ENCODE assay signal across 8 mouse cellular contexts in the genomic region with DNA sequence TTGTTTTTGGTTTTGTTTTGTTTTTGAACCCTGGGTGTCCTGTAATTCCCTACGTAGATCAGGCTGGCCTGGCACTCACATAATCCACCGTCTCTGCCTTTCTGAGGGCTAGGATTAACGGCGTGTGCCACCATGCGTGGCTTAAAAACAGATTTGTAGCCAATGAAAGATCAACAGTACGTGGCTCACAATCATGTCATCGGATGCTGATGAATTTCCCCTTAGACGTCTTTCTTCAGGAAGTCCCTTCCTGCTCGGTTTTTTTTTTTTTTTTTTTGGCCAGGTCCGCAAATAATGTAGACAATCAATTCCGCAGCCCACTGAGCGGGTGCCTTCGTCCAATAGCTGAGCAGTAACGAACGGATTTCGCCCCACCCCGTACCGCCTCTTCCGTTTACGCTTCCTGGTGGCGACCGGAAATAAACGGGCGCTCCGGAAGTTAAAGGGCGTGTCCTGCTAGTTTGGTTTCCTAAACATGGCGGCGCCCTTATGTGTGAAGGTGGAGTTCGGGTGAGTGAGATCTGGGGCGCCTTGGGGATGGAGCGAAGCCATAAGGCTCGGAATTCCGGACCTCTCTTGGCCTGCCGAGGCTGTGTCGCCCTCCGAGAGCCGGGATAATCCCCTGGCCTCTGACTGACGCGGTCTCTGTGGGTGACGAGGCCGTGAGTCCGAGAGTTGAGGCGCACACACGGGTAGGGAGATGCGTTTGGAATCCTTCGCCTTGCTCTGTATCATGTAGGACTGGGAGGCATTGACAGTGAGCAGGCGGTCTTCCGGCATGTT. TPM values are rescaled to one million over a fixed set of nuclear protein-coding genes. Genes with fewer than 3 reads are reported as not detected.
DNase-seq lines count a peak whose midpoint lies in the region; ATAC-seq and TF ChIP-seq lines count a peak whose summit lies in the region.

No protein-coding gene starts in this region.

- no peak for TF ChIP-seq CTCF in kidney, adult 2 months (conservative IDR thresholded peaks at IDR 0.05; ENCODE audit: insufficient read depth, insufficient read length, low read depth, low read length)
- TF ChIP-seq CTCF in spleen, adult 2 months (IDR thresholded peaks at IDR 0.05; ENCODE audit: extremely low read depth, insufficient read depth, insufficient read length, insufficient replicate concordance) = no peak

- H3K27me3 ChIP-seq in embryonic facial prominence, embryonic 13.5 days = no peaks in the 10 kb centered on the region
- no peaks in the 10 kb centered on the region for H3K27me3 ChIP-seq in kidney, adult 2 months (replicated peaks; ENCODE audit: control insufficient read depth, insufficient read depth, low read length)
- H3K27me3 ChIP-seq in limb, embryonic 12.5 days = no peaks in the 10 kb centered on the region
- H3K27me3 ChIP-seq in midbrain, embryonic 15.5 days (replicated peaks) = no peaks in the 10 kb centered on the region
- no peaks in the 10 kb centered on the region for H3K27me3 ChIP-seq in spleen, adult 2 months (ENCODE audit: control insufficient read depth, insufficient read depth, low read length)

- ATAC-seq in embryonic facial prominence, embryonic 13.5 days (ENCODE audit: insufficient number of reproducible peaks, insufficient read depth, low FRiP score, low TSS enrichment, low read depth) = peak; percentile 95
- ATAC-seq in limb, embryonic 12.5 days (ENCODE audit: insufficient number of reproducible peaks, insufficient read depth, low FRiP score, low TSS enrichment, low read depth) = peak; percentile 94
- peak; percentile 97 for ATAC-seq in midbrain, embryonic 15.5 days (replicated peaks)

- peak overlapping the region; percentile 95 for H3K27ac ChIP-seq in embryonic facial prominence, embryonic 13.5 days
- peak overlapping the region; percentile 94 for H3K27ac ChIP-seq in kidney, adult 2 months (ENCODE audit: insufficient read depth, low read depth, low read length)
- peak overlapping the region; percentile 92 for H3K27ac ChIP-seq in limb, embryonic 12.5 days
- peak overlapping the region; percentile 94 for H3K27ac ChIP-seq in midbrain, embryonic 15.5 days
- H3K27ac ChIP-seq in spleen, adult 2 months (ENCODE audit: insufficient read depth, low read length) = peak overlapping the region; percentile 90

- 0 out of 2 replicates have a peak, but pooled peaks cover 3% of the 10 kb centered on the region for H3K36me3 ChIP-seq in embryonic facial prominence, embryonic 13.5 days
- H3K36me3 ChIP-seq in kidney, adult 2 months (ENCODE audit: control insufficient read depth, insufficient read depth, low read length) = no peaks in the 10 kb centered on the region
- peaks cover 3% of the 10 kb centered on the region; the same call in 1 of the 2 replicates for H3K36me3 ChIP-seq in limb, embryonic 12.5 days
- H3K36me3 ChIP-seq in midbrain, embryonic 15.5 days (replicated peaks) = no peaks in the 10 kb centered on the region
- H3K36me3 ChIP-seq in spleen, adult 2 months (ENCODE audit: control insufficient read depth, insufficient read depth, low read length) = no peaks in the 10 kb centered on the region

- TF ChIP-seq POLR2A in kidney, adult 2 months (IDR thresholded peaks at IDR 0.05; ENCODE audit: low read depth, low read length) = no peak
- TF ChIP-seq POLR2A in spleen, adult 2 months (IDR thresholded peaks at IDR 0.05; ENCODE audit: low read depth, low read length) = peak; percentile 69; the same call in 1 of the 2 replicates

- DNase-seq in 3134 (ENCODE audit: extremely low read depth, insufficient read length, low spot score) = peak; percentile 87
- peak; percentile 96 for DNase-seq in adrenal gland, postnatal 36 days
- DNase-seq in heart, adult 18-20 months = peak; percentile 98
- DNase-seq in kidney, adult 2 months = peak; percentile 99
- peak; percentile 94 to 97 for DNase-seq in spleen, adult 2 months (ENCODE audit: low read depth in 1 of 2, low spot score in 2 of 2)

- H3K4me3 ChIP-seq in embryonic facial prominence, embryonic 13.5 days = peak overlapping the region; percentile 90
- H3K4me3 ChIP-seq in kidney, adult 2 months (ENCODE audit: insufficient read depth, low read depth, low read length) = peak overlapping the region; percentile 98
- H3K4me3 ChIP-seq in limb, embryonic 12.5 days (replicated peaks) = peak overlapping the region; percentile 92
- peak overlapping the region; percentile 71 for H3K4me3 ChIP-seq in midbrain, embryonic 15.5 days
- H3K4me3 ChIP-seq in spleen, adult 2 months (ENCODE audit: extremely low read depth, insufficient read depth, insufficient read length) = peak overlapping the region; percentile 75

- H3K9ac ChIP-seq in embryonic facial prominence, embryonic 13.5 days = peak overlapping the region; percentile 82
- H3K9ac ChIP-seq in limb, embryonic 12.5 days (replicated peaks) = peak overlapping the region; percentile 84
- peak overlapping the region; percentile 72 for H3K9ac ChIP-seq in midbrain, embryonic 15.5 days

- peaks cover 10% of the 10 kb centered on the region for H3K4me1 ChIP-seq in embryonic facial prominence, embryonic 13.5 days
- H3K4me1 ChIP-seq in kidney, adult 2 months (ENCODE audit: control insufficient read depth, insufficient read depth, low read length) = peaks cover 8% of the 10 kb centered on the region; the same call in 1 of the 2 replicates
- peaks cover 16% of the 10 kb centered on the region for H3K4me1 ChIP-seq in limb, embryonic 12.5 days (replicated peaks)
- H3K4me1 ChIP-seq in midbrain, embryonic 15.5 days = peaks cover 17% of the 10 kb centered on the region
- peaks cover 7% of the 10 kb centered on the region; the same call in 1 of the 2 replicates for H3K4me1 ChIP-seq in spleen, adult 2 months (ENCODE audit: control insufficient read depth, insufficient read depth, insufficient read length)

- peak overlapping the region; percentile 71 for H3K4me2 ChIP-seq in embryonic facial prominence, embryonic 13.5 days
- peak overlapping the region; percentile 95 for H3K4me2 ChIP-seq in limb, embryonic 12.5 days
- H3K4me2 ChIP-seq in midbrain, embryonic 15.5 days = peak overlapping the region; percentile 87

- no peaks in the 10 kb centered on the region for H3K9me3 ChIP-seq in embryonic facial prominence, embryonic 13.5 days
- no peaks in the 10 kb centered on the region for H3K9me3 ChIP-seq in limb, embryonic 12.5 days
- H3K9me3 ChIP-seq in midbrain, embryonic 15.5 days = no peaks in the 10 kb centered on the region

- under 1% methylated on average over 48 of the region's 48 CpGs for WGBS in embryonic facial prominence, embryonic 13.5 days
- WGBS in kidney, adult 2 months = under 1% methylated on average over 48 of the region's 48 CpGs
- under 1% methylated on average over 48 of the region's 48 CpGs for WGBS in limb, embryonic 12.5 days
- under 1% methylated on average over 48 of the region's 48 CpGs for WGBS in midbrain, embryonic 15.5 days
- WGBS in spleen, adult 2 months = under 1% methylated on average over 48 of the region's 48 CpGs

RNA-seq across cellular contexts. Expression of a gene that starts 7.2 kb away (rescaled TPM):
- total RNA-seq in adrenal gland, postnatal 36 days (2021) = 10 to 100 TPM; 36.7 to 36.8 TPM
- polyA plus RNA-seq in embryonic facial prominence, embryonic 13.5 days (2015; fragmentation: Nextera tagmentation; extraction: Ambion mirVana) = 23.4 and 26.3 TPM in 2 replicates
- 10 to 100 TPM; 30.3 to 39.9 TPM for total RNA-seq in heart, adult 18-20 months (2021)
- polyA plus RNA-seq in kidney, adult 2 months (2012; rRNA removed) = 43.9 and 48.1 TPM in 2 replicates
- polyA plus RNA-seq in limb, embryonic 12.5 days (2016; fragmentation: Nextera tagmentation; extraction: Ambion mirVana) = 21.1 and 22.0 TPM in 2 replicates
- polyA plus RNA-seq in midbrain, embryonic 15.5 days (2015; fragmentation: Nextera tagmentation; extraction: Ambion mirVana) = 20.9 and 28.3 TPM in 2 replicates
- polyA plus RNA-seq in spleen, adult 2 months (2012; rRNA removed) = 31.9 and 37.4 TPM in 2 replicates

RNA-seq across cellular contexts. Expression of a gene that starts 24.7 kb away (rescaled TPM):
- 10 to 100 TPM; 30.4 to 39.2 TPM for total RNA-seq in adrenal gland, postnatal 36 days (2021)
- polyA plus RNA-seq in embryonic facial prominence, embryonic 13.5 days (2015; fragmentation: Nextera tagmentation; extraction: Ambion mirVana) = 16.7 and 17.0 TPM in 2 replicates
- total RNA-seq in heart, adult 18-20 months (2021) = 10 to 100 TPM; 16.2 to 17.6 TPM
- 49.7 and 56.2 TPM in 2 replicates for polyA plus RNA-seq in kidney, adult 2 months (2012; rRNA removed)
- 15.4 and 15.7 TPM in 2 replicates for polyA plus RNA-seq in limb, embryonic 12.5 days (2016; fragmentation: Nextera tagmentation; extraction: Ambion mirVana)
- 45.9 and 50.9 TPM in 2 replicates for polyA plus RNA-seq in midbrain, embryonic 15.5 days (2015; fragmentation: Nextera tagmentation; extraction: Ambion mirVana)
- 13.7 and 14.2 TPM in 2 replicates for polyA plus RNA-seq in spleen, adult 2 months (2012; rRNA removed)

RNA-seq across cellular contexts. Expression of a gene that starts 38.8 kb away (rescaled TPM):
- total RNA-seq in adrenal gland, postnatal 36 days (2021) = 10 to 100 TPM; 33.3 to 37.7 TPM
- 43.4 and 49.4 TPM in 2 replicates for polyA plus RNA-seq in embryonic facial prominence, embryonic 13.5 days (2015; fragmentation: Nextera tagmentation; extraction: Ambion mirVana)
- 10 to 100 TPM; 31.6 to 42.1 TPM for total RNA-seq in heart, adult 18-20 months (2021)
- polyA plus RNA-seq in kidney, adult 2 months (2012; rRNA removed) = 32.7 and 46.2 TPM in 2 replicates
- 52.2 and 57.5 TPM in 2 replicates for polyA plus RNA-seq in limb, embryonic 12.5 days (2016; fragmentation: Nextera tagmentation; extraction: Ambion mirVana)
- polyA plus RNA-seq in midbrain, embryonic 15.5 days (2015; fragmentation: Nextera tagmentation; extraction: Ambion mirVana) = 39.4 and 39.8 TPM in 2 replicates
- 25.5 and 29.3 TPM in 2 replicates for polyA plus RNA-seq in spleen, adult 2 months (2012; rRNA removed)

RNA-seq across cellular contexts. Expression of a gene that starts 39.8 kb away (rescaled TPM):
- total RNA-seq in adrenal gland, postnatal 36 days (2021) = 10 to 100 TPM; 16.9 to 21.7 TPM
- 31.1 and 31.7 TPM in 2 replicates for polyA plus RNA-seq in embryonic facial prominence, embryonic 13.5 days (2015; fragmentation: Nextera tagmentation; extraction: Ambion mirVana)
- 10 to 100 TPM; 16.8 to 18.9 TPM for total RNA-seq in heart, adult 18-20 months (2021)
- 87.5 and 111 TPM in 2 replicates for polyA plus RNA-seq in kidney, adult 2 months (2012; rRNA removed)
- 32.3 and 34.7 TPM in 2 replicates for polyA plus RNA-seq in limb, embryonic 12.5 days (2016; fragmentation: Nextera tagmentation; extraction: Ambion mirVana)
- polyA plus RNA-seq in midbrain, embryonic 15.5 days (2015; fragmentation: Nextera tagmentation; extraction: Ambion mirVana) = 40.2 and 40.9 TPM in 2 replicates
- polyA plus RNA-seq in spleen, adult 2 months (2012; rRNA removed) = 31.9 and 32.6 TPM in 2 replicates

RNA-seq across cellular contexts. Expression of a gene that starts 41.8 kb away (rescaled TPM):
- total RNA-seq in adrenal gland, postnatal 36 days (2021) = 10 to 100 TPM; 11.6 to 15.8 TPM
- polyA plus RNA-seq in embryonic facial prominence, embryonic 13.5 days (2015; fragmentation: Nextera tagmentation; extraction: Ambion mirVana) = 29.6 and 29.7 TPM in 2 replicates
- 1 to 10 TPM; 1.9 to 2.7 TPM for total RNA-seq in heart, adult 18-20 months (2021)
- 2.3 and 3.3 TPM in 2 replicates for polyA plus RNA-seq in kidney, adult 2 months (2012; rRNA removed)
- 15.1 and 18.3 TPM in 2 replicates for polyA plus RNA-seq in limb, embryonic 12.5 days (2016; fragmentation: Nextera tagmentation; extraction: Ambion mirVana)
- polyA plus RNA-seq in midbrain, embryonic 15.5 days (2015; fragmentation: Nextera tagmentation; extraction: Ambion mirVana) = 18.1 and 19.0 TPM in 2 replicates
- 8.4 and 11.7 TPM in 2 replicates for polyA plus RNA-seq in spleen, adult 2 months (2012; rRNA removed)

Comparison
In these comparisons a context has a peak if more than half of its experiments do, and no peak if none do; other contexts are left out.
1. Peak in every context shown above with its lines: DNase-seq, ATAC-seq, H3K4me3 ChIP-seq and H3K27ac ChIP-seq.